Mouse (Mus musculus) midbrain, embryonic 16.5 days (tissue): Measurements from ENCODE around the gene 4933434E20Rik. TPM values are rescaled to one million over a fixed set of nuclear protein-coding genes. Genes with fewer than 3 reads are reported as not detected.

ENCODE experiments used
- ATAC-seq: fragments of 200-750 bp; cut with Nextera tagmentation; 2 replicates; pipeline ENCODE4 v1.8.0; 2017; ENCODE audit warnings: moderate TSS enrichment
- H3K27ac ChIP-seq: fragments of 300-500 bp; sonication (generic); 2 replicates; pipeline ENCODE4 v1.5.1; 2014; ENCODE audit warnings: mild to moderate bottlenecking, low read length, mixed read lengths
- H3K27me3 ChIP-seq: fragments of 300-500 bp; sonication (generic); 2 replicates; pipeline ENCODE4 v1.6.1; 2014; ENCODE audit warnings: low read depth, low read length, mixed read lengths; ENCODE audit not compliant: control insufficient read depth, insufficient read depth
- H3K36me3 ChIP-seq: fragments of 300-500 bp; sonication (generic); 2 replicates; pipeline ENCODE4 v1.6.1; 2014; ENCODE audit warnings: mild to moderate bottlenecking, low read length, moderate library complexity, mixed read lengths; ENCODE audit not compliant: control insufficient read depth, insufficient read depth
- H3K4me1 ChIP-seq: fragments of 300-500 bp; sonication (generic); 2 replicates; pipeline ENCODE4 v1.6.1; 2014; ENCODE audit warnings: mild to moderate bottlenecking, low read length, mixed read lengths; ENCODE audit not compliant: control insufficient read depth, insufficient read depth
- H3K4me2 ChIP-seq: fragments of 300-500 bp; sonication (generic); 2 replicates; pipeline ENCODE4 v1.6.1; 2014; ENCODE audit warnings: mild to moderate bottlenecking, low read length, mixed read lengths
- H3K4me3 ChIP-seq: fragments of 300-500 bp; sonication (generic); 2 replicates; pipeline ENCODE4 v1.5.1; 2014; ENCODE audit warnings: low read depth, mild to moderate bottlenecking, low read length, moderate library complexity, mixed read lengths
- H3K9ac ChIP-seq: fragments of 300-500 bp; sonication (generic); 2 replicates; pipeline ENCODE4 v1.6.1; 2014; ENCODE audit warnings: low read depth, low read length, mixed read lengths
- H3K9me3 ChIP-seq: fragments of 300-500 bp; sonication (generic); replicated peaks from 2 replicates; pipeline ENCODE4 v1.6.1; 2014; ENCODE audit warnings: mild to moderate bottlenecking, low read length, mixed read lengths; ENCODE audit not compliant: control insufficient read depth, poor library complexity, severe bottlenecking
- WGBS: fragments of 180-500 bp; shearing (Covaris S2); extraction: QIAGEN DNeasy Blood & Tissue Kit; methylation state at CpG from one replicate; pipeline ENCODE4 v1.1.7; 2014; 5-methylcytosine and 5-hydroxymethylcytosine counted together
- polyA plus RNA-seq: library from polyadenylated mRNA; unstranded; fragments of >200 nt; fragmentation: Nextera tagmentation; extraction: Ambion mirVana; gene quantifications from 2 replicates; pipeline ENCODE4 v1.2.1, GENCODE M21; 2015

The 4933434E20Rik gene
- polyA plus RNA-seq, 1 experiment from 2014 or later, result 224 TPM

GRCm38 (mm10) chr3:90061549-90061948, 10.1 kb downstream of the 4933434E20Rik start:
- Histone ChIP-seq H3K27me3 (no peaks in the 10 kb centered on the region), H3K36me3 (peaks cover 25% of the 10 kb centered on the region), H3K4me3 (no peak overlapping the region), H3K4me1 (no peaks in the 10 kb centered on the region), H3K9me3 (no peaks in the 10 kb centered on the region), H3K9ac (no peak overlapping the region), H3K27ac (no peak overlapping the region), H3K4me2 (no peak overlapping the region)
- WGBS, result 93% methylated on average over 6 of the region's 6 CpGs
- no peak for ATAC-seq

- Histone ChIP-seq H3K4me1 (no peaks in the 10 kb centered on the region), H3K4me3 (no peak overlapping the region), H3K27ac (no peak overlapping the region), H3K4me2 (no peak overlapping the region), H3K9me3 (no peaks in the 10 kb centered on the region), H3K36me3 (peaks cover 19% of the 10 kb centered on the region), H3K9ac (no peak overlapping the region), H3K27me3 (no peaks in the 10 kb centered on the region)
- no peak for ATAC-seq
- WGBS, result 58% methylated on average over 2 of the region's 2 CpGs
Measured at GRCm38 (mm10) chr3:90062539-90062938, 11.1 kb downstream of the 4933434E20Rik start.

- ATAC-seq, result no peak
- Histone ChIP-seq H3K36me3 (peaks cover 13% of the 10 kb centered on the region), H3K4me2 (no peak overlapping the region), H3K4me1 (no peaks in the 10 kb centered on the region), H3K9me3 (no peaks in the 10 kb centered on the region), H3K27ac (no peak overlapping the region), H3K4me3 (no peak overlapping the region), H3K9ac (no peak overlapping the region), H3K27me3 (no peaks in the 10 kb centered on the region)
- 85% methylated on average over 3 of the region's 3 CpGs for WGBS
Measured at GRCm38 (mm10) chr3:90064383-90064782, 12.9 kb downstream of the 4933434E20Rik start.

- H3K4me2 ChIP-seq, result no peak overlapping the region
- WGBS, result 52% methylated on average over 3 of the region's 3 CpGs
- H3K36me3 ChIP-seq, result peaks cover 13% of the 10 kb centered on the region
- no peak overlapping the region for H3K4me3 ChIP-seq
- H3K9ac ChIP-seq, result no peak overlapping the region
- ATAC-seq, result no peak
- no peaks in the 10 kb centered on the region for H3K27me3 ChIP-seq
- no peaks in the 10 kb centered on the region for H3K9me3 ChIP-seq
- no peaks in the 10 kb centered on the region for H3K4me1 ChIP-seq
- H3K27ac ChIP-seq, result no peak overlapping the region
Measured at GRCm38 (mm10) chr3:90065553-90065952, 14.1 kb downstream of the 4933434E20Rik start.

GRCm38 (mm10) chr3:90067851-90068250, 16.4 kb downstream of the 4933434E20Rik start:
- no peak overlapping the region for H3K9ac ChIP-seq
- no peak overlapping the region for H3K4me3 ChIP-seq
- peaks cover 4% of the 10 kb centered on the region for H3K36me3 ChIP-seq
- ATAC-seq, result no peak
- no peak overlapping the region for H3K4me2 ChIP-seq
- H3K27me3 ChIP-seq, result no peaks in the 10 kb centered on the region
- WGBS, result 91% methylated on average over 4 of the region's 4 CpGs
- no peaks in the 10 kb centered on the region for H3K4me1 ChIP-seq
- no peaks in the 10 kb centered on the region for H3K9me3 ChIP-seq
- no peak overlapping the region for H3K27ac ChIP-seq

- no peaks in the 10 kb centered on the region for H3K27me3 ChIP-seq
- H3K4me3 ChIP-seq, result no peak overlapping the region
- no peaks in the 10 kb centered on the region for H3K4me1 ChIP-seq
- peaks cover 4% of the 10 kb centered on the region; the same call in 1 of the 2 replicates for H3K36me3 ChIP-seq
- H3K9me3 ChIP-seq, result no peaks in the 10 kb centered on the region
- H3K4me2 ChIP-seq, result no peak overlapping the region
- WGBS, result 84% methylated on average over 7 of the region's 7 CpGs
- no peak overlapping the region for H3K27ac ChIP-seq
- ATAC-seq, result no peak
- no peak overlapping the region for H3K9ac ChIP-seq
Measured at GRCm38 (mm10) chr3:90069688-90070087, 18.3 kb downstream of the 4933434E20Rik start.

- H3K4me3 ChIP-seq, result no peak within 1 kb of the TSS
- H3K9ac ChIP-seq, result no peak within 1 kb of the TSS
- no peaks in the 10 kb centered on the region for H3K9me3 ChIP-seq
- H3K4me1 ChIP-seq, result no peaks in the 10 kb centered on the region
- H3K4me2 ChIP-seq, result no peak within 1 kb of the TSS
- ATAC-seq, result no peak
- no peak within 1 kb of the TSS for H3K27ac ChIP-seq
- H3K27me3 ChIP-seq, result no peaks in the 10 kb centered on the region
- 73% methylated on average over 4 of the region's 4 CpGs for WGBS
- no peaks in the 10 kb centered on the region for H3K36me3 ChIP-seq
Measured at GRCm38 (mm10) chr3:90072294-90072693, 20.9 kb downstream of the 4933434E20Rik start, which contains the start of gene Tpm3. Tpm3 (plus strand) TSS chr3:90072649.

- Histone ChIP-seq H3K9ac (no peak overlapping the region), H3K27ac (no peak overlapping the region), H3K4me3 (no peak overlapping the region), H3K4me2 (no peak overlapping the region), H3K9me3 (no peaks in the 10 kb centered on the region), H3K4me1 (peaks cover 20% of the 10 kb centered on the region), H3K27me3 (no peaks in the 10 kb centered on the region), H3K36me3 (no peaks in the 10 kb centered on the region)
- 8% methylated on average over 5 of the region's 5 CpGs for WGBS
- no peak for ATAC-seq
Measured at GRCm38 (mm10) chr3:90076921-90077716, 25.7 kb downstream of the 4933434E20Rik start.

GRCm38 (mm10) chr3:90078224-90078623, 26.8 kb downstream of the 4933434E20Rik start:
- Histone ChIP-seq H3K27me3 (no peaks in the 10 kb centered on the region), H3K4me3 (no peak overlapping the region), H3K36me3 (no peaks in the 10 kb centered on the region), H3K4me1 (peaks cover 29% of the 10 kb centered on the region), H3K27ac (no peak overlapping the region), H3K9ac (no peak overlapping the region), H3K9me3 (no peaks in the 10 kb centered on the region), H3K4me2 (no peak overlapping the region)
- 55% methylated on average over 5 of the region's 5 CpGs for WGBS
- no peak for ATAC-seq
